Mouse (Mus musculus) embryonic facial prominence, embryonic 11.5 days (tissue): ENCODE results near the gene Usp15. TPM values are rescaled to one million over a fixed set of nuclear protein-coding genes. Genes with fewer than 3 reads are reported as not detected.
A peak's percentile ranks its signal among the peaks of the same experiment; 100 is the strongest.

Source experiments
- ATAC-seq: fragments of 200-750 bp; cut with Nextera tagmentation; replicated peaks from 2 replicates; pipeline ENCODE4 v1.8.0; 2017; ENCODE audit warnings: low read depth; ENCODE audit not compliant: insufficient number of reproducible peaks, low FRiP score, low TSS enrichment
- DNase-seq: peaks from one replicate; pipeline ENCODE4 v3.0.0-alpha.2; 2015; ENCODE audit warnings: low spot score
- H3K27ac ChIP-seq: fragments of 300-500 bp; sonication (generic); replicated peaks from 2 replicates; pipeline ENCODE4 v1.5.1; 2014; ENCODE audit warnings: mild to moderate bottlenecking, low read depth, low read length, control low read depth
- H3K27me3 ChIP-seq: fragments of 300-500 bp; sonication (generic); 2 replicates; pipeline ENCODE4 v1.6.1; 2014; ENCODE audit warnings: mild to moderate bottlenecking, low read length, moderate library complexity, mixed read lengths; ENCODE audit not compliant: control insufficient read depth, insufficient read depth
- H3K36me3 ChIP-seq: fragments of 300-500 bp; sonication (generic); replicated peaks from 2 replicates; pipeline ENCODE4 v1.6.1; 2014; ENCODE audit warnings: low read depth, mild to moderate bottlenecking, low read length, moderate library complexity, mixed read lengths; ENCODE audit not compliant: control insufficient read depth, insufficient read depth
- H3K4me1 ChIP-seq: fragments of 300-500 bp; sonication (generic); 2 replicates; pipeline ENCODE4 v1.6.1; 2014; ENCODE audit warnings: low read length, mixed read lengths; ENCODE audit not compliant: control insufficient read depth, insufficient read depth
- H3K4me2 ChIP-seq: fragments of 300-500 bp; sonication (generic); 2 replicates; pipeline ENCODE4 v1.6.1; 2014; ENCODE audit warnings: low read depth, mild to moderate bottlenecking, control low read depth, low read length, moderate library complexity
- H3K4me3 ChIP-seq: fragments of 300-500 bp; sonication (generic); 2 replicates; pipeline ENCODE4 v1.5.1; 2014; ENCODE audit warnings: low read depth, low read length, control low read depth
- H3K9ac ChIP-seq: fragments of 300-500 bp; sonication (generic); replicated peaks from 2 replicates; pipeline ENCODE4 v1.6.1; 2014; ENCODE audit warnings: mild to moderate bottlenecking, control low read depth, low read length
- H3K9me3 ChIP-seq: fragments of 300-500 bp; sonication (generic); replicated peaks from 2 replicates; pipeline ENCODE4 v1.6.1; 2016; ENCODE audit warnings: mild to moderate bottlenecking, low read length, inconsistent platforms, mixed read lengths; ENCODE audit not compliant: control insufficient read depth
- WGBS: fragments of 180-500 bp; shearing (Covaris S2); extraction: QIAGEN DNeasy Blood & Tissue Kit; methylation state at CpG from one replicate; pipeline ENCODE4 v1.1.7; 2014; 5-methylcytosine and 5-hydroxymethylcytosine counted together
- polyA plus RNA-seq: library from polyadenylated mRNA; unstranded; fragments of >200 nt; fragmentation: Nextera tagmentation; extraction: Ambion mirVana; gene quantifications from 2 replicates; pipeline ENCODE4 v1.2.1, GENCODE M21; 2014

The Usp15 gene
- polyA plus RNA-seq, 1 experiment from 2014 or later, result 81.2 TPM

DNA sequence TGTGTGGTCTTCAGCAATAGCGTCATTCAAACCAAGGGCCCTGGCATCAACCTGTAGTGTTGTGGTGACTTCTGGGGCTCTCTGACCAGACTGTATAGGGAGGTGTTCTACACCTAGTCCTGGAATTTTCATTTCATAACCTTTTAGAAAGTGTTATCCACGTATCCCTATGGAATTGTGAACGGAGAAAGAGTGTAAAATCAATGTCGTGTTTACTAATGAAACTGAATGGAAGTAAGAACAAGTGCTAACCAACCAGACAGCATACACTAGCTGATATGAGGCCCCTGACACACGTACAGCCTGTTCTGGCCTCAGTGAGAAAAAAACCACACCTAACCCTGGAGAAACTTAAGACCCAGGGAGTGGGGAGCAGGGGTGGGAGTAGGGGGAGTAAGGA lies 4.6 kb upstream of the Usp15 start:
- Histone ChIP-seq H3K4me2 (no peak overlapping the region), H3K9me3 (no peaks in the 10 kb centered on the region), H3K36me3 (no peaks in the 10 kb centered on the region), H3K27me3 (no peaks in the 10 kb centered on the region), H3K9ac (no peak overlapping the region), H3K27ac (no peak overlapping the region), H3K4me1 (no peaks in the 10 kb centered on the region), H3K4me3 (no peak overlapping the region)
- WGBS, result 89% methylated on average over 5 of the region's 5 CpGs
- ATAC-seq (no peak), DNase-seq (no peak)

DNA sequence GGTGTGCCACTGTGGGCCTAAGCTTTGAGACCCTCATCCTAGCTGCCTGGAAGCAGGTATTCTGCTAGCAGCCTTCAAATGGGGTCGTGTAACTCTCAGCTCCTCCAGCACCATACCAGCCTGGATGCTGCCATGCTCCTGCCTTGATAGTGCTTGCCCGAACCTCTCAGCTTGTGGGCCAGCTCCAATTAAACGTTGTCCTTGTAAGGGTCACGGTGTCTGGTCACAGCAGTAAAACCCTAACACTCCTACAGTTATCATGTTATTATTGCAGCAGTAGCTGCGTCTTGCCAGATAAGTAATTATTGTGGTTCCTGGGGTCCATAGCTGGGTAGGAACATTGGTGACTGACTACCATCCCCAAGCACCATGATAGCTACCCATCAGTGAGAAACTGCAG lies 4.2 kb upstream of the Usp15 start:
- no peaks in the 10 kb centered on the region for H3K4me1 ChIP-seq
- DNase-seq (no peak), ATAC-seq (no peak)
- 91% methylated on average over 5 of the region's 5 CpGs for WGBS
- H3K27ac ChIP-seq, result no peak overlapping the region
- no peaks in the 10 kb centered on the region for H3K27me3 ChIP-seq
- H3K4me2 ChIP-seq, result no peak overlapping the region
- no peak overlapping the region for H3K9ac ChIP-seq
- no peak overlapping the region for H3K4me3 ChIP-seq
- H3K9me3 ChIP-seq, result no peaks in the 10 kb centered on the region
- H3K36me3 ChIP-seq, result no peaks in the 10 kb centered on the region

GRCm38 (mm10) chr10:123200320-123200659 lies 3.5 kb upstream of the Usp15 start:
- Histone ChIP-seq H3K4me1 (no peaks in the 10 kb centered on the region), H3K4me3 (no peak overlapping the region), H3K9me3 (no peaks in the 10 kb centered on the region), H3K4me2 (no peak overlapping the region), H3K36me3 (no peaks in the 10 kb centered on the region), H3K27me3 (no peaks in the 10 kb centered on the region), H3K27ac (no peak overlapping the region), H3K9ac (no peak overlapping the region)
- no peak for ATAC-seq
- no peak for DNase-seq
- whole genome bisulfite sequencing, result 84% methylated on average over 8 of the region's 8 CpGs

GRCm38 (mm10) chr10:123199615-123200319 lies 3.0 kb upstream of the Usp15 start:
- no peaks in the 10 kb centered on the region for H3K4me1 ChIP-seq
- H3K4me3 ChIP-seq, result no peak overlapping the region
- no peaks in the 10 kb centered on the region for H3K9me3 ChIP-seq
- no peaks in the 10 kb centered on the region for H3K36me3 ChIP-seq
- no peaks in the 10 kb centered on the region for H3K27me3 ChIP-seq
- ATAC-seq (no peak), DNase-seq (no peak)
- no peak overlapping the region for H3K4me2 ChIP-seq
- no peak overlapping the region for H3K27ac ChIP-seq
- no peak overlapping the region for H3K9ac ChIP-seq
- WGBS, result 86% methylated on average over 19 of the region's 19 CpGs

- Histone ChIP-seq H3K4me2 (no peak overlapping the region), H3K9ac (no peak overlapping the region), H3K4me1 (no peaks in the 10 kb centered on the region), H3K4me3 (no peak overlapping the region), H3K36me3 (no peaks in the 10 kb centered on the region), H3K27ac (no peak overlapping the region), H3K27me3 (no peaks in the 10 kb centered on the region), H3K9me3 (no peaks in the 10 kb centered on the region)
- WGBS, result 86% methylated on average over 3 of the region's 3 CpGs
- ATAC-seq, result no peak
- DNase-seq, result no peak
Measured at GRCm38 (mm10) chr10:123199119-123199518, 2.3 kb upstream of the Usp15 start.

DNA sequence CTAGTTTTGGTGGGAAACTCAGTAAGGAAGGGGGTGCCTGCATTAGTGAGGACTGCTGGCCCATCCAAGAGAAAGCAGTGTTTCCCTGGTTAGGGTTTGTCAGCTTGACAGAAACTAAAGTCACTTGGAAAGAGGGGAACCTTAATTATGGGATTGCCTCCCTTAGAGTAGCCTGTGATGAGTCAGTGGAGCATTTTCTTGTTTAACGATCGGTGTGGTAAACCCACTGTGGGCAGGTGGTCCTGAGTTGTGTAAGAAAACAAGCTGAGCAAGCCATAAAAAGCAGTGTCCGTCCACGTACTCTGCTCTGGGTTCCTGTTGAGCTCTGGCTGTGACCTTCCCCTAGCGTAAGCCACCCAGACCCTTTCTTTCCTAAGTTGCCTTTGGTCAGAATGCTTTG lies 1.4 kb upstream of the Usp15 start:
- no peak overlapping the region for H3K9ac ChIP-seq
- no peak for DNase-seq
- WGBS, result 80% methylated on average over 5 of the region's 5 CpGs
- H3K4me2 ChIP-seq, result no peak overlapping the region
- no peaks in the 10 kb centered on the region for H3K4me1 ChIP-seq
- H3K36me3 ChIP-seq, result no peaks in the 10 kb centered on the region
- H3K4me3 ChIP-seq, result no peak overlapping the region
- no peaks in the 10 kb centered on the region for H3K9me3 ChIP-seq
- H3K27me3 ChIP-seq, result no peaks in the 10 kb centered on the region
- ATAC-seq, result no peak
- no peak overlapping the region for H3K27ac ChIP-seq

DNA sequence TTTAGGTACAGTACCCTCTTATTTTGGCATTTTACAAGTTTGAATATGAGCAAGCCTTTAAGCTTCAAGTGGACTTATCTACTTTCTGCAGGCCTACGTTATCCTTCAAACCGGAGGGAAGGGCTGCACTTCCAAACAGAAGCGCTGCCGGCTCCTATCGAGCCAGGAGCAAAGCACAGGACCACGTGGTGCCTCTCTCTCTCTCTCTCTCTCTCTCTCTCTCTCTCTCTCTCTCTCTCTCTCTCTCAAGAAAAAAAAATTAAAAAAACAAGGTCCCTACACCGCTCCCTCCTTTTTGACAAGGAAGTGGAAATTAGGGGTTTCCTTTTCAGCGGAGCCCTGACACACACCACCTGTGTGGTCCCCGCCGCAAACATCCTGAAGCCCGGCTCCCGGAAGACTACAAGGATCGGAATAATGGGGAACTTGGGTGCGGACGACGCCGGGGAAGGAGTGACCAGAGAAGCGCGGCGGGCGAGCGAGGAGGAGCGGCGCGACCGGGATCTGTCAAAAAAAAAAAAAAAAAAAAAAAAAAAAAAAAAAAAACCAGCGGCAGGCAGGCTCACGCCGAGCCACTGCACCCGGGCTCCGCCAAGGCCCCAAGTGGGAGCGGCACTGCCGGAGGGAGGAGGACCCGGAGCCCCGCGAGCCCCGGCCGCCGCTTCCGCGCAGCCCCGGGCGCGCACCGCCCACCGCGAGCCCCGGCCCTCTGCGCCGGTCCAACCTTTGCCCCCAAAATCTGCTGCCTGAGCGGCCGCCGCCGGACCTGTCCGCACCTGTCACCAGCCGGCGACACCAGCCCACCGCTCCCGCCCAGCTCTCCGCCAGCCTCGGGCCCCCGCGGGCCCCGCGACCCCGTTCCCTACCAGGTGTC lies 597 bp downstream of the Usp15 start:
- ATAC-seq, result peak; percentile 77
- no peaks in the 10 kb centered on the region for H3K27me3 ChIP-seq
- H3K27ac ChIP-seq, result peak overlapping the region; percentile 80
- H3K4me2 ChIP-seq, result peak overlapping the region; percentile 45
- no peaks in the 10 kb centered on the region for H3K9me3 ChIP-seq
- DNase-seq, result peak; percentile 66
- no peaks in the 10 kb centered on the region for H3K4me1 ChIP-seq
- peak overlapping the region; percentile 97 for H3K4me3 ChIP-seq
- WGBS, result under 1% methylated on average over 48 of the region's 66 CpGs
- H3K36me3 ChIP-seq, result no peaks in the 10 kb centered on the region
- H3K9ac ChIP-seq, result peak overlapping the region; percentile 81

GRCm38 (mm10) chr10:123195501-123195900 lies 1.3 kb downstream of the Usp15 start:
- Histone ChIP-seq H3K9ac (peak overlapping the region; percentile 23; the same call in 1 of the 2 replicates), H3K36me3 (no peaks in the 10 kb centered on the region), H3K4me1 (no peaks in the 10 kb centered on the region), H3K27me3 (no peaks in the 10 kb centered on the region), H3K4me2 (peak overlapping the region; percentile 45), H3K27ac (no peak overlapping the region), H3K4me3 (peak overlapping the region; percentile 97), H3K9me3 (no peaks in the 10 kb centered on the region)
- WGBS, result 22% methylated on average over 7 of the region's 7 CpGs
- no peak for ATAC-seq
- peak; percentile 32 for DNase-seq
